Mouse (Mus musculus): Measurements from ENCODE around the gene Dsn1.

Dsn1 gene

GRCm38 (mm10) chr2:157006511-157007233 lies at the start of gene Dsn1:
Dsn1 (minus strand) TSS chr2:157007154.
- peak; percentile 84 to 87 for DNase-seq (ENCODE audit: low spot score in 2 of 2)

GRCm38 (mm10) chr2:157055721-157056120 lies 48.8 kb upstream of the Dsn1 start:
- DNase-seq (ENCODE audit: low spot score in 2 of 2) = no peak

- DNase-seq (ENCODE audit: low spot score in 2 of 2) = no peak
Observed at GRCm38 (mm10) chr2:157054816-157055215, 47.9 kb upstream of the Dsn1 start.

- DNase-seq (ENCODE audit: low spot score in 2 of 2) = no peak
Observed at GRCm38 (mm10) chr2:157054297-157054696, 47.3 kb upstream of the Dsn1 start.

GRCm38 (mm10) chr2:157053787-157054186 lies 46.8 kb upstream of the Dsn1 start:
- DNase-seq (ENCODE audit: low spot score in 2 of 2) = no peak

- no peak for DNase-seq (ENCODE audit: low spot score in 2 of 2)
Observed at GRCm38 (mm10) chr2:157053124-157053523, 46.2 kb upstream of the Dsn1 start.

GRCm38 (mm10) chr2:157052448-157052847 lies 45.5 kb upstream of the Dsn1 start:
- no peak for DNase-seq (ENCODE audit: low spot score in 2 of 2)

GRCm38 (mm10) chr2:157049831-157050243 lies 42.9 kb upstream of the Dsn1 start:
- no peak for DNase-seq (ENCODE audit: low spot score in 2 of 2)

- DNase-seq (ENCODE audit: low spot score in 2 of 2) = peak in 1 of 2 experiments; percentile 58
Observed at GRCm38 (mm10) chr2:157048395-157049181, 41.6 kb upstream of the Dsn1 start.

- no peak for DNase-seq (ENCODE audit: low spot score in 2 of 2)
Observed at GRCm38 (mm10) chr2:157046956-157047355, 40.0 kb upstream of the Dsn1 start.

GRCm38 (mm10) chr2:157045932-157046331 lies 39.0 kb upstream of the Dsn1 start:
- DNase-seq (ENCODE audit: low spot score in 2 of 2) = no peak

- DNase-seq (ENCODE audit: low spot score in 2 of 2) = no peak
Observed at GRCm38 (mm10) chr2:157043987-157044386, 37.0 kb upstream of the Dsn1 start.

- DNase-seq (ENCODE audit: low spot score in 2 of 2) = no peak
Observed at GRCm38 (mm10) chr2:157043556-157043955, 36.6 kb upstream of the Dsn1 start.

GRCm38 (mm10) chr2:157041421-157041820 lies 34.5 kb upstream of the Dsn1 start:
- no peak for DNase-seq (ENCODE audit: low spot score in 2 of 2)

- DNase-seq (ENCODE audit: low spot score in 2 of 2) = no peak
Observed at GRCm38 (mm10) chr2:157040649-157041046, 33.7 kb upstream of the Dsn1 start.

GRCm38 (mm10) chr2:157039900-157040648 lies 33.1 kb upstream of the Dsn1 start:
- DNase-seq (ENCODE audit: low spot score in 2 of 2) = no peak

- no peak for DNase-seq (ENCODE audit: low spot score in 2 of 2)
Observed at GRCm38 (mm10) chr2:157037303-157037702, 30.3 kb upstream of the Dsn1 start.

GRCm38 (mm10) chr2:157036400-157036799 lies 29.4 kb upstream of the Dsn1 start:
- no peak for DNase-seq (ENCODE audit: low spot score in 2 of 2)

GRCm38 (mm10) chr2:157035371-157035770 lies 28.4 kb upstream of the Dsn1 start:
- DNase-seq (ENCODE audit: low spot score in 2 of 2) = no peak

- peak; percentile 83 for DNase-seq (ENCODE audit: low spot score in 2 of 2)
Observed at GRCm38 (mm10) chr2:157030804-157031203, 23.9 kb upstream of the Dsn1 start.

- DNase-seq (ENCODE audit: low spot score in 2 of 2) = no peak
Observed at GRCm38 (mm10) chr2:157028261-157028660, 21.3 kb upstream of the Dsn1 start.

Measured in frontal cortex, postnatal 25 days (tissue).